Mouse (Mus musculus) adipocyte (in vitro differentiated cells): ENCODE measurements around the gene Tspan9.
A peak's percentile ranks its signal among the peaks of the same experiment; 100 is the strongest.

Experiments
- DNase-seq: peaks from one replicate; pipeline ENCODE4 v3.0.0-alpha.2; 2016; ENCODE audit warnings: low spot score

Tspan9 gene

GRCm38 (mm10) chr6:128075453-128076003 lies 67.9 kb downstream of the Tspan9 start:
- DNase-seq = no peak

DNA sequence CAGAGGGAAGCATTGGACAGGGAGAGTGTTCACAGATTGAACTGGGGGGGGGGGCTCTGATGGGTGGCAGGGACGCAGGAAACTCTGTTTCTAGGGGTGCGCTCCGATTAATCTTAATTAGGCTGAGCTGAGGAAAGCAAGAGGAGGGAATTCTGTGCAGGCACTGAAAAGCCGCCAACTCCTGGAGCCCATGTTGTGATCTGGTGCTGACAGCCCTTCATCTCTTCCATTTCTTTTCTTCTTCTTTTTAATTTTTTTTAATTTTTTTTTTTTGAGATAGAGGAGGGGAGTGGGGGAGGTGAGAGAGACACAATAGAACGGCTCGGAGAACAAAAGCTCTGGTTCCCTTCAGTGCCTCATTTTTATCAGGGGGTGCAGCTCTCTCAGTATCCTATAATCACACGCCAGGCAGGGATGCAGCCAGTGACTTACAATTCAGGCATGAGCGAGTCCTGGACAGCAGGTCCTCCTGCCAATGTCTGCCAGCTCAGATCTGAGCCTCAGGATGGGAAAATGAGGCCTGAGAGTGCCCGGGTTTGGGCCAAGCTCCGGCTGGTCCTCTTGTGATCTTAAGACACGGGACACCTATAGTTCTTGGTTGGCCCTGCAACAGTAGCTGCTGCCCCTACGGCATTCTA lies 72.4 kb downstream of the Tspan9 start:
- DNase-seq = no peak

DNA sequence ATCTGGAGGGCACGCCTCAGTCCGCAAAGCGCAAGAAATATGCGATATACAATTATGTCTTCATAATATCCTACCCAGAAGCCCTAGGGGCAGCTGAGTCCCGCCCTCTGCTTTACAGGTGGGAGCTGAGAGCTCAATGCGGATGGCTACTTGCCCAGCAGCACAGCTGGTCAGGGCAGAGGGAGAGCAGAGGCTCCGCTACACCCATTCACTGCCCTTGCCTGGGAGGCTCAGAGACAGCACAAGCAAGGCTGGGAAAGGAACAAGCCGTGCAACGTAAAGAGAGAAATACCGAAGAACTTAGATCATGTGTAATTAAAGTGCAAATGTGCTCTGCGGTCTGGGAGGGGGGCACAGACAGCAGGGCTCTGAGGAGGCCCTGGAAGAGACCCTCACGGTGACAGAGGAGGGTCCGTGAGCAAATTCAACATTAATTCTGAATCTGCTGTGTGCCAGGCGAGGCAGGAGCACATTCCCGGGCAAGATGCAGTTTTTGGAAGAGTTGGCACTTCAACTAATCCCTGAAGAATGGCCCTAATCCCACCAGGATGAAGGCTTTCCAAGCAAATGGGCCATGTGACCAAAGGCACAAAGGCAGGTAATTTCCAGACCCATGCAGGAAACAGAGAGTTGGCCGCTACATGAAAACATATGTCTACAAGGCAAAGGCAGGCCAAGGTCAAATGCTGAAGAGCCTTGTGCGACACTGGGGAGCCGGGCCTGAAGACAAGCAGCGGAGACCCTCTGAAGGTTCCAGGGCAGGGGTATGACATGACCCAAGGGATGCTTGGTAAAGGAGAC lies 73.1 kb downstream of the Tspan9 start:
- DNase-seq = no peak

- no peak for DNase-seq
These were observed 75.2 kb downstream of the Tspan9 start for GRCm38 (mm10) chr6:128068144-128068543.

DNA sequence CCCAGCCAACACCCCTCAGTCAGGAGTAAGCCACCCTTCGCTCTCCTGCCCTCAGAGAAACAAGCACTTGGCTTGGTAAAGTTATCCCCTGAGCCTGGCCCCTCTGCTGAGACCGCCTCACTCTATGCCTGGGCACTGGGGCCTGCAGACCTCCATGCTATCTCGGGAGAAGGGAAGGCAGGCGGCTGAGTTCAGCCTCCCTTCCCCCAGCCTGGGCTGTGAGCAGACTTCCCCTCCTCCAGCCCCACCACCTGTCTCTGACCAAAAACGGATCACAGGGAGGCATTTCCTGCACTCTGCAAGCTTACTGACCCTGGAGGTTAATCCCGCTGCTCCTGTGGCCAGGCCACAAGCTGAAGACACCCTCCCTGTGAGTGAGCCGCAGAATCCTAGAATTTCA lies 77.4 kb downstream of the Tspan9 start:
- no peak for DNase-seq

DNA sequence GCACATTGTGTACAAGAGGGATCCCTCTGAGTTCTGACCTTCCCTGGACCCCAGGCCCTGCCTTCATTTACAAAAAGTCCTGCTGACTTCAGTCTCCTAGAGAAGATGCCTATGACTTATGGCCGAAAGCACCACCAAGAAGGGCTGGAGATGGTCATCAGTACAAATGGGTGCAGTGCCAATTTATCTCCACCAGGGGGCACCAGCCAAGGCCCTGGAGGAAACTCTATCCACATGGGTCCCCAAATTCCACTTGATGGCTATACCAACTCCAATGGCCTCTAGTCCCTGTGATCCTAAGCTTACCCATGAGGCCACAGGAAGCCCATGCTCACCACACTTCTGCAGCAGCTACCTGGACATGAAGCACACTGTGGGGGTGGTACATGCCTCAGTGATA lies 79.9 kb downstream of the Tspan9 start:
- DNase-seq = peak; percentile 54

DNA sequence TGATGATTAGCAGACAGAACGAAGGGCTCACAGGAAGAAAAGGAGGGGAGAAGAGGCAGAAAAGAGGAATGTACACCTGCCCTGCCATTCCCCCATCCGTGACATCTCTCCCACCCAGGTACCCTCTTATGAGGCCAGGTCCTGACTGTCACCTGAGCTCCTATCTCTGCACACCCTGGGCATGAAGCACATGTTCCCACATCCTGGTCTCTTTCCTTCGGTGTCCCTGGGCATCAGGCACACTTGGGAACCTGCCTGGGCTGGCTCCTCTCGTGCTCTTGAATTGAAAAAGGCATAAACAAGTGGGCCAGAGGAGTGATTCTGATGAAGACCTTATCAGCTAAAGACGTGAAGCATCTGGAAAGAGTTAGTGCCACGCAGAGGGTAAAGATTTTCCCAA lies 80.6 kb downstream of the Tspan9 start:
- no peak for DNase-seq

DNA sequence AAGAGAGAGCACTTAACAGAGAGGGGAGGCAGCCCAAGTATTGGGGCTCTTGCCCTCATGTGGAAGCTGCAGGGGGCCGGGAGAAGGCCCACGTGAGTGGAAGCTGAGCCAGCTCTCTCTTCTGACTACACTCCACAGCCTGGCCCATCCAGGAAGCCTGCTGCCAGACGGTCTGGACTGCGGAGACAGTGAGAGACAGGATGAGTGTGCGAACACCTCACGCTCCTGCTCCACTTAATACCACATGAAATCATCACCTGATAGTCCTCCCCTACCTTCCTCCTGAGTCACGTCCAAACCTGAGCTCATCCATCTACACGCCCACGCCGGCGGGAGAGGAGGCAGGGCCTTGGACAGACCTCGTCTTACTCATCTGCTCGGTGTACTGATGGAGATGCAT lies 81.2 kb downstream of the Tspan9 start:
- DNase-seq = no peak

- DNase-seq = no peak
These were observed 82.1 kb downstream of the Tspan9 start for GRCm38 (mm10) chr6:128061342-128061741.

DNA sequence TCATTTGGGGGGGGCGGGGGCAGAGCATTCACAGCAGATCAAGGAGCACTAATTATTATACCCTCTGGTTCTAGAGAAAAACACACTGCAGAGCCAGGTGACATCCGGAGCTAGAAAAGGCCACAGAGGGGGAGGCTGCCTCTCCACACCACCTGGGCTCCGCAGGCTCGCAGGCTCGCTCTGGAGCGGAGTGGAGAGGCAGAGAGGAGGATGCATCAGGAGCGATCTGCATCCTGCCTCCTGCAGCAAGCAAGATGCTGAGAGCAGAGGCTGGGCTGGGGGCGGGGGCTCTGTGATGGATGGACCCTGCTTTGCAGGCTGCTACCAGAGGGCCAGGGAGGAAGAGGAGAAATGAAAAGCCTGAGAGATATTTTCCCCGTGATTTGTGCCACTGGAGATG lies 84.8 kb downstream of the Tspan9 start:
- no peak for DNase-seq

GRCm38 (mm10) chr6:128058157-128058556 lies 85.2 kb downstream of the Tspan9 start:
- no peak for DNase-seq

DNA sequence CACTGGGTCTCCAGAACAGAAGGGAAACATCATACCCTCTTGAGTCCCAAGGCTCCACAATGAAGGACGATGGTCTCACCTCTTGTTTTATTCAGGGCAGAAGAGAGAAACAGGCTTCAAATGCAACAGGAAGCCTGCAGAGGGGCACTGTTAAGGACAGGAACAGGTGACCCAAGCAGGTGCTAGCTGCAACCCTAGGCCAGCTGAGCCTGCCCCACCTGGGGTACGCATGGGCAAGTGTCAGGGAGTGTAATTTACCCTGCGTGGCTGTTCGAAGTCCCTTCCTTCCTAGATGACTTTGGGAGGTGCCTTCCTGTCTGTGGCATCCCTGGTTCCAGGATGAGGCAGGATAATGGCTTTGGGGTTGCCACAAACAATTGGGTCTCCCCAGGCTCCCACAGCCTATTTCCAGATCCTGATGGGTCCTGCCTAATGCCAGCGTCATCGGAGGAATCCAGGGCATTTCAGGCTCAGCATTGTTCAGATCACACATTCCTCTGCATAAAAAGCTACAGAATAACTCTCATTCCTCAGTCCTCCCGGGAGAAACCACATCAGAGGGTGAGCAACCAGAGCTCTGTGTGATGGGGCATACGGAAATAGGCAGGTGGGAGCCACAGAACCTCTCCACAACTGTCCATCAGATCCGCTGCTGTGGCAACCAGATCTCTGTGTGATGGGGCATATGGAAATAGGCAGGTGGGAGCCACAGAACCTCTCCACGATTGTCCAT lies 90.2 kb downstream of the Tspan9 start:
- no peak for DNase-seq

GRCm38 (mm10) chr6:128047671-128048070 lies 95.7 kb downstream of the Tspan9 start:
- DNase-seq = no peak

DNA sequence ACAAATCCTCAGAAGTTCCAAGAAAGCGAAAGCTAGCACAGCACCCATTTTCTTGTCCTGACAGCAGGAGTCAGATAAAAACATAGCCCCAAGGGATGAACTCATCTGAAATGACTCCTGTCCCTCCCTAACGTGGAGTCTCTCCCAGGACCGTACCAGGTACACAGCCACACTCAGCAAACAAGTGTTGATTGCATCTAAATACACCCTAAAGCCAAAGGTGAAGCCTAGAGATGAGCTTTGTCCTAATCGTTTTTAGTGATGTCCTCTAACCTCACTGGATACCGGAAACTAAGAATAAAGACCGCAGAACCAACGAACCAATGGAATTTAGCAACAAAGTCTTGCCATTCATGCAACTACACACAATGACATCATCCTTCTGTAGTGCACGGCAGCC lies 96.2 kb downstream of the Tspan9 start:
- no peak for DNase-seq

GRCm38 (mm10) chr6:128046799-128047198 lies 96.6 kb downstream of the Tspan9 start:
- no peak for DNase-seq

DNA sequence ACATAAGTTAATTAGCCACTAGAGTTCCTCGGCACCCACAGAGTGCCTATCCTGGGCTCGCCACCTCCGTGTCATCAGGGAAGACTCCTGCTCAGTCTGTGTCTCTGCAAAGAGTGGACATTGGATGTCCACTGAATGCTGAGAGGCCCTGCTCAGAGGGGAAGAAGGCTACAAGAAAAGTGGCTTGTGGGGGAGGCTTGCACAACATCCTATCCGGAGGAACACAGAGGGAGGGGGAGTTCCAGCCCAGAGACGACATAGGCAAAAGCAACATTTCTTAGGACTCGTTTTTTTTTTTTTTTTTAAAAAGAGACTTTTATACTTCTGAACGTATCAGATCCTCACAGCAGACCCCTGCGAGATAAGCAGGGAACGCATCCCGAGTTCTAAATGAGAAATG lies 98.7 kb downstream of the Tspan9 start:
- no peak for DNase-seq

- DNase-seq = no peak
These were observed 99.9 kb downstream of the Tspan9 start for GRCm38 (mm10) chr6:128043486-128043885.

DNA sequence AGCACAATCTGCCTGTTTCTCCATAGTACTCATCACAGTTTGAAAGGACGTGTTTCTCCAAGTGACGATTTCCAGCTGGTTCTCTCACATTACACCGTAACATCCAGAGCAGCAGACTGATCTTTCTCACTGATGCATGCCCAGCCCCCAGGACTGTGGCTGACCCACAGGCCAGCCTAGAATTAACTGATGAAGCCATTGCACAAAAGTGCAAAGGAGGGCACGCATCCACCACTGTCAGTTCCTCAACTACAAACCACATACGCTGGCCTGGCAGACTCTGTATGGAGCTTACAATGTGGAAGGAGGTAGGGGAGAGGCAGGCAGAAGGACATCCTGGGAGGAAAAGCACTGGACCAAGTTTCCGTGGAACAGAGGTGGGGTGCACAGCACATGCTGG lies 101.6 kb downstream of the Tspan9 start:
- DNase-seq = no peak

- DNase-seq = no peak
These were observed 104.2 kb downstream of the Tspan9 start for GRCm38 (mm10) chr6:128039077-128039766.

DNA sequence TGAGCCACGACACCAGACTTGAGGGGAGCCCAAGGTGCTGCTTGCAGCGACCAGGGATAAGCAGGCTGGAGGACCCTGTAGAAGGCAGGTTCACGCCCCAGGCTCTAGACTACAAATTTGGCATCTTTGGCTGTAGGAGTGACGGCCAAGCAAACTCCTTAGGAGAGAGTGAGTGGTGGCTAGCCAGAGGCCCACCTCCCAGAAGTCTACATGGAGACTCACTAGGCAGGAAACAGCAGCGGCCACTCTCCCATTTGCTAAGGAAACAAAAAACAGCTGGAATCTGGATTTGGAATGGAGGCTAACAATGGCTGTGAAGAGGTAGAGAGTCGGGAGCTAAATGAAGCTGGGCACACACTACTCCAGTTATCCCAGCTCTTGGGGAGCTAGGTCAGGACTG lies 104.8 kb downstream of the Tspan9 start:
- DNase-seq = no peak

DNA sequence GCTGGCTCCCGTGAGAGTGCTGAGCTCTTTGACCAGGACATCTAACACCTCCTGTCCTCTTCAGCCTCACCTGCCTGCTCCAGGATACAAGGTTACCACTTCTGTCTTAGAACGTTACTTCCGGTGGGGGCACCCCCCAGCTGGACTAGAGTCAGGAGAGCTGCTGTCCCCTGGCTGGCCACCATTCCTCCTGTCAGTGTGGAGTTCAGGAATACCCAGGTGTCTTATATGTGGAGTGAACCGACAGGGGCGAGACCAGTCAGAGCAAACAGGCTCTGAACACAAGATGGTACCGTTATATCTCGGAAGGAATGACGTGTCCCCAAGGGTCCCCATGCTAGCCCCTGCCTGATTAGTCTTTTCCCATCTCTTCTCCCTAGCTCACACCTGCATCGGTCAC lies 106.8 kb downstream of the Tspan9 start:
- no peak for DNase-seq

- peak; percentile 37 for DNase-seq
These were observed 107.5 kb downstream of the Tspan9 start for GRCm38 (mm10) chr6:128035930-128036309.
